Mouse (Mus musculus): ENCODE results near the gene Slc47a1. TPM values are rescaled to one million over a fixed set of nuclear protein-coding genes. Genes with fewer than 3 reads are reported as not detected.

Gene Slc47a1
- polyA plus RNA-seq, 1 experiment, result 3.1 TPM

DNA sequence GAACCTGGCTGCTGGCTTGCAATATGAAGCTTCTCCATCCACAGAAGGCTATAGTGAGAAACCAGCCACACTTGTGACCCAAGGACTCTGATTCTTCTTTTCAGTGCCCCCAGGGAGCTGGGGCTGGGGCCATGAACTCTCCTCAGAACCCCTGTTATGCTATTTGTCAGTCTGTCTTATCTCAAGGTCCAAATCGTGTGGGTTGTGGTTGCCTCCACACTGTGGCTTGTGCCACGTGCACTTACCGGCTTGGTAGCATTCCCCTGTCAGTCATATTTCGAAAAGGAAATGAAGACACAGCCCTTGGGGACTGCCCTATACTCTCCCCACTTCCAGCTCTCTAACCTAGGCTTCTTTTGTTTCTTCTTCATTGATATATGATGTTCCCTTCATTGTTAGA lies 7.6 kb upstream of the Slc47a1 start:
- H3K4me3 ChIP-seq (replicated peaks; ENCODE audit: extremely low read depth, low read depth, low read length), result no peak overlapping the region
- TF ChIP-seq CTCF (IDR thresholded peaks at IDR 0.05; ENCODE audit: insufficient read depth, low read length), result no peak
- TF ChIP-seq POLR2A (IDR thresholded peaks at IDR 0.05; ENCODE audit: borderline replicate concordance, extremely low read depth, low read depth, low read length), result no peak
- no peaks in the 10 kb centered on the region for H3K4me1 ChIP-seq (ENCODE audit: control insufficient read depth, insufficient read depth, low read length)
- WGBS, result 64% methylated on average over 4 of the region's 4 CpGs
- DNase-seq, result no peak

DNA sequence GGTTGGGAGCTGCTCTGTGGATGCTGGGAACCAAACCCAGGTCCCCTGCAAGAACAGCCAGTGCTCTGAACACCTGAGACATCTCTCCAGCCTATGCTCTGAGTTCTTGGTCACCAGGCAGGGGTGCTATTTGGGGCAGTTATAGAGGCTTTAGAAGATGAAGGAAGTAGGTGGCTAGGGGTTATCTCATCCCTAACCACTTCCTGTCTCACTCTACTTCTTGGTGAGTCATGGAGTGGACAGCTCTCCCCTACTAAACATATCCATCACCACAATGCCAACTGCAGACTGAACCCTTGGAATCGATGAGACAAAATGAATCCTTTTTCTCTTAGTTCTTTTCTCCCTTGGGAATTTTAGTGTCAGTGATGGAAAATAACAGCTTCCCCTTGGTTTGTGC lies 3.1 kb upstream of the Slc47a1 start:
- H3K4me1 ChIP-seq (ENCODE audit: control insufficient read depth, insufficient read depth, low read length), result no peaks in the 10 kb centered on the region
- DNase-seq, result no peak
- TF ChIP-seq POLR2A (IDR thresholded peaks at IDR 0.05; ENCODE audit: borderline replicate concordance, extremely low read depth, low read depth, low read length), result no peak
- no peak for TF ChIP-seq CTCF (IDR thresholded peaks at IDR 0.05; ENCODE audit: insufficient read depth, low read length)

DNA sequence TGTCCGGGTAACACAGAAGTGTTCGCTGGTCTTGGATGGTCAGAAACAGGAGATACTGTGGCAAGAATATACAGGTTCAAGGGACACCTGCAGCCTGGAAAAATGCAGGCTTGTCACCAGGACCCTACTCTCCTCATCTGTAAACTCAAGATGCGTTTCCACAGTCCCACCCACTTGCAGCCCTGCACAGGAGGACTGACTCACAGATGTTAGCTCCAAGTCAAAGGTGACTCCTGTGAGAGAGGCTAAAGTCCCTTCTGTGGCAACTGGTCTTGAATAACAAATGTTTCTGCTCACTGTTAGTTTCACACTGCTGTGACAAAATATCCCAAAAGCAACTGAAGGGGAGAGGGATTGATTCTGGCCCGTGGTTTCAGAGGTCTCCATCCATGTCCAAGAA lies 506 bp upstream of the Slc47a1 start:
- no peaks in the 10 kb centered on the region for H3K4me1 ChIP-seq (ENCODE audit: control insufficient read depth, insufficient read depth, low read length)
- WGBS, result 61% methylated on average over 4 of the region's 4 CpGs
- no peak for TF ChIP-seq CTCF (IDR thresholded peaks at IDR 0.05; ENCODE audit: insufficient read depth, low read length)
- no peak for DNase-seq
- no peak overlapping the region for H3K4me3 ChIP-seq (replicated peaks; ENCODE audit: extremely low read depth, low read depth, low read length)

More for the DNA sequence above, 3.1 kb upstream of the Slc47a1 start:
- WGBS, result 92% methylated on average over 1 of the region's 1 CpGs
- H3K4me3 ChIP-seq (replicated peaks; ENCODE audit: extremely low read depth, low read depth, low read length), result no peak overlapping the region

DNA sequence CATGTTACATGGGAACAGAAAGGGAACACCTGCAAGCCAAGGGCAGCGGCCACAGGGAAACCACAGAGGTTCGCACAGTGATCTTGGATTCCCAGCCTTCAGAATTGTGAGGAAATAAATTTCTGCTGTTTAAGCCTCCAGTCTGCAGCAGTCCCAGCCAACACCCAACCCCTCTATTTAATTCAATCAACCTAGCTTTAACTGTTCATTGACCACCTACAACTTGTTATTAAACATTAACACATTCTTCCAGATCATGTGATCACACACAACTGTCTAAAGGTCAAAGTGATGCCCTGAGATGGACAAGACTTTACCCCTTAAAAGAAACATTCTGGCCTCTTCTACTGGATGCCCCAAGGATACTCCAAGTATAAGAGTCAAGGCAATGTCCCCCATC lies 9.5 kb downstream of the Slc47a1 start:
- no peak overlapping the region for H3K4me3 ChIP-seq (replicated peaks; ENCODE audit: extremely low read depth, low read depth, low read length)
- DNase-seq, result no peak
- TF ChIP-seq CTCF (IDR thresholded peaks at IDR 0.05; ENCODE audit: insufficient read depth, low read length) (no peak), POLR2A (IDR thresholded peaks at IDR 0.05; ENCODE audit: borderline replicate concordance, extremely low read depth, low read depth, low read length) (no peak)
- no peaks in the 10 kb centered on the region for H3K4me1 ChIP-seq (ENCODE audit: control insufficient read depth, insufficient read depth, low read length)
- WGBS, result 98% methylated on average over 2 of the region's 2 CpGs

DNA sequence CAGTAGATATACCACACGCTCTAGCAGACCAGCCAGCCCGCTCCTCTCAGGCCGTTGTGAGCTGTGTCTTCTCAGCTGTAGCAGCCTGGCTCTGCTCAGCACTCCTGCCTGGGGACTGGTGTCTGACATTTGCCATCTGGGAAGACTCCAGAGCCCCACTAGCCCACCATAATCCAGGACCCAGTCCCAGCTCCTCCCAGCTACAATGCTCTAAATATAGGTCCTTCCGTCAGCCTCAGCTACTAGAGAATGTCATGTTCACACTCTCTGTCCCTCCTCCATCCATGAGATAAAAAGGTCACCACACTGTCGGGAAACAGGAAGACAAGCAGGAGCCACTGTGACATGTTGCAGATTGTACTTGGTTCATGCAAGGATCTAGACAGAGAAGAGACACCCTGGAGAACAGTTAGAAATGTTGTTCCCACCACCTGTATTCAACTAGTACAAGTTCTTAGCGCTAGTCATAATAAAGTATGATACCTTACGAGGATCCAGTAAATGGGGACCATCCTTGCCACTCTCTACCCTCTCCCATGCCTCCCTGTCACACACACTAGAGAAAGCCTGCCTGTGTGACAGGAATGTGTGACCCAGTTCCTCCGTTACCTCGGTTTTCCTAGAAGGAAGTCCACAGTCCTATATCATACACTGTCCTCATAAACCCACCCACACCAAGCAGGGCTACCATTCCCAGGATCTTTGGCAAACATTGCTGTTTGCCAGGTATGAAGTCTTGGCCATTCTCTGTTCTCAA lies 11.4 kb downstream of the Slc47a1 start:
- Histone ChIP-seq H3K4me1 (ENCODE audit: control insufficient read depth, insufficient read depth, low read length) (no peaks in the 10 kb centered on the region), H3K4me3 (replicated peaks; ENCODE audit: extremely low read depth, low read depth, low read length) (no peak overlapping the region)
- TF ChIP-seq POLR2A (IDR thresholded peaks at IDR 0.05; ENCODE audit: borderline replicate concordance, extremely low read depth, low read depth, low read length) (no peak), CTCF (IDR thresholded peaks at IDR 0.05; ENCODE audit: insufficient read depth, low read length) (no peak)
- WGBS, result 60% methylated on average over 9 of the region's 9 CpGs
- no peak for DNase-seq

DNA sequence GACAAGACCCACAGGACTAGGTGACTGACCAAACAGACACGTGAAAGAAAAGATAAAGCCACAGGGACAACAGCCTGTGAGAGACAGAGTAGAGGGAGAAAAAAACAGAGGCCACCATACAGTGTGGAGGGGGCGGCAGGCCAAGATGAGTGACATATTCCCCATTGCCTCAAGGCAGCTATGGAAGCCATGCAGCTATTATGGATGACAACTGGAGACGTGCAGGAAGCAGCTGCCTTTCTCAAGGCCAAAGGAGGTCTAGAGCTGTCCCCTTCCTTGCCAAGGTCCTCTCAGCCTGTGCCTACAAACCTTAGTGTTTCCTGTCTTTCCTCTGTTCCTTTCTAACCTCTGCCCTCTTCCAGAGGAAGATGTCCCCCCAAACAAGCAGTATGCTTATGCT lies 12.2 kb downstream of the Slc47a1 start:
- no peak for DNase-seq
- no peak overlapping the region for H3K4me3 ChIP-seq (replicated peaks; ENCODE audit: extremely low read depth, low read depth, low read length)
- TF ChIP-seq CTCF (IDR thresholded peaks at IDR 0.05; ENCODE audit: insufficient read depth, low read length) (no peak), POLR2A (IDR thresholded peaks at IDR 0.05; ENCODE audit: borderline replicate concordance, extremely low read depth, low read depth, low read length) (no peak)
- H3K4me1 ChIP-seq (ENCODE audit: control insufficient read depth, insufficient read depth, low read length), result no peaks in the 10 kb centered on the region
- 51% methylated on average over 3 of the region's 3 CpGs for WGBS

DNA sequence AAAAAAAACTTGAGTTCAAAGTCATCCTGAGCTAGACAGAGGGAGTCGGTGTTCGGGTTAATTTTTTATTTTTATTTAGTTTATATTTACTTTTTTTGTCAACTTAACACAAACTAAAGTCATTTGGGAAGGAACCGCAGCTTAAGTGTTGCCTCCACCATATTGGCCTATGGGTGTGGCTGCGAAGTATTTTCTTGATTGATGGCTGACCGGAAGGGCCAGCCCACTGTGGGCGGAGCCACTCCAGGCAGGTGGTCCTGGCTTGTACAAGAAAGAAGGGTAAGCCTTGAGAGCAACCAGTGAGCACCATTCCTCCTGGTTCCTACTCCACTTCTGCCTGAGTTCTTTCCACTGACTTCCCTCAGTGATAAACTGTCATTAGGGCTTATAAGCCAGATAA lies 14.0 kb downstream of the Slc47a1 start:
- 83% methylated on average over 6 of the region's 6 CpGs for WGBS
- Histone ChIP-seq H3K4me1 (ENCODE audit: control insufficient read depth, insufficient read depth, low read length) (no peaks in the 10 kb centered on the region), H3K4me3 (replicated peaks; ENCODE audit: extremely low read depth, low read depth, low read length) (no peak overlapping the region)
- TF ChIP-seq CTCF (IDR thresholded peaks at IDR 0.05; ENCODE audit: insufficient read depth, low read length), result no peak
- no peak for TF ChIP-seq POLR2A (IDR thresholded peaks at IDR 0.05; ENCODE audit: borderline replicate concordance, extremely low read depth, low read depth, low read length)
- no peak for DNase-seq

DNA sequence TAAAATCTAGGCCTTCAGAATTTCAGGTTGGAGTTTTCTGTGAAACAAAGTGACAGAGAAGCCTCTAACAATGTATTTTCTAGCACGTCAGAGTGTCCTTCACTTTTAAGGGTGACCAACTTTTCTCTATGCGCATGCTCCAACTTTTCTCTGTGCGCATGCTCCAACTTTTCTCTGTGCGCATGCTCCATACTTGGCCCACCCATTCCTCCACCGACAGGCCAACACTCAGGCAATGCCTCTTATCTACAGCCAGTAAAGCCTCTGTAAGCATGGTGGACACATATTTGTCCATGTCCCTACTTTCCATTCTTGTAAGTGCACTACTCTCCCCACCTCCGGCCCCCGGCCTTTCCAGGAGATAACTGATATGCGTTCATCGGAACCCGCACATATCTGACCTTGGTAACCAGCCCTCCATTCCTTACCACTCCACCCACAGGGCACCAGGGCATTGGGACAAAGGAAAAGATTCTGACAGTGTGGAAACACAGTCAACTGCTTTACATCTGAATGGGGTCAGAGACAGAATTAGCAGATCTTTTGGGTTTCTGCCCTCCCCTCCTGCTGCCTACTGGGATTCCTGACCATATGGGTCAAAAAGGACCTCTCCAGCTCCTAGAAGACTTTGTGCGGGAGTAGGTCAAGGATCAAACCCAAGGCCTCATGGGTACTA lies 16.5 kb downstream of the Slc47a1 start:
- no peaks in the 10 kb centered on the region for H3K4me1 ChIP-seq (ENCODE audit: control insufficient read depth, insufficient read depth, low read length)
- DNase-seq, result no peak
- WGBS, result 90% methylated on average over 11 of the region's 11 CpGs
- TF ChIP-seq POLR2A (IDR thresholded peaks at IDR 0.05; ENCODE audit: borderline replicate concordance, extremely low read depth, low read depth, low read length), result no peak
- no peak for TF ChIP-seq CTCF (IDR thresholded peaks at IDR 0.05; ENCODE audit: insufficient read depth, low read length)
- H3K4me3 ChIP-seq (replicated peaks; ENCODE audit: extremely low read depth, low read depth, low read length), result no peak overlapping the region

DNA sequence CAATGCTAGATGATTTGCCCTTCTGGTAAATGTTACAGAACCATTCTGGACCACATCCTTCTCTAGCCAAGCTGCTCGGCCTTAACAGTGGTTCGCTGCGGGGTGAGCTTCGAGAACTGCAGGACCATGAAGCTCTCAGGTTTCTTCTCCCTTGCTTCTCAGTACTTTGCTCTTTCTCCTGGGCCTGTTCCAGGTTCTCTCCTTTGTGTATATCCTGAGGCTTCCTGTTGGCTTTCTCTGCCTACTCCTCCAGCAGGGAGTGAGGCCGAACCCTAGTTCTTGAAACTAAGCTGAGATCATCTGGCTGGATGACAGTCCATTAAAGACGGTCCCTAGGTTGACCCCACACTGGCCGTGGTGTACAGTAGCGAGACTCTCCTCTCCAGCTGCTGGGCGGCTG lies 21.5 kb downstream of the Slc47a1 start:
- H3K4me3 ChIP-seq (replicated peaks; ENCODE audit: extremely low read depth, low read depth, low read length), result no peak overlapping the region
- TF ChIP-seq POLR2A (IDR thresholded peaks at IDR 0.05; ENCODE audit: borderline replicate concordance, extremely low read depth, low read depth, low read length), result no peak
- no peak for TF ChIP-seq CTCF (IDR thresholded peaks at IDR 0.05; ENCODE audit: insufficient read depth, low read length)
- no peaks in the 10 kb centered on the region for H3K4me1 ChIP-seq (ENCODE audit: control insufficient read depth, insufficient read depth, low read length)
- DNase-seq, result no peak
- WGBS, result 62% methylated on average over 9 of the region's 9 CpGs

DNA sequence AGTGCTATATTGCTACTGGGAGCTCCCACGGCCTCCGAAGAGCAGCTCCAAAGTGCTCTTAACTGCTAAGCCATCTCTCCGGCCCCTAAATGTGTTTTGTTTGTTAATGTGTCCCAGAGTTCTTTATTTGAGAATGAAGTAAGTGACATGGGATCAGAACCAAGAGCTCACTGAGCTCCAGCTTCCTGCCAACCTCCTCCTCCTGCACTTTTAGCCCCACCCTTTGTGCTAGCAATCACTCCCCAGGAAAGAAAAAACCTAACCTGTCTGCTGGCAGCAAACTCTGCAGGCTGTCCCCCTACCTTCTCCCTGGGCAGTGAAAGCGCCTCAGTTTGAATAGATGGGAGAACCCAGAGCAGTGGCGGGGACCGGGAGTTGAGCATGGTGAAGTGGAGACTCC lies 22.0 kb downstream of the Slc47a1 start:
- no peak for DNase-seq
- no peaks in the 10 kb centered on the region for H3K4me1 ChIP-seq (ENCODE audit: control insufficient read depth, insufficient read depth, low read length)
- TF ChIP-seq POLR2A (IDR thresholded peaks at IDR 0.05; ENCODE audit: borderline replicate concordance, extremely low read depth, low read depth, low read length), result no peak
- TF ChIP-seq CTCF (IDR thresholded peaks at IDR 0.05; ENCODE audit: insufficient read depth, low read length), result no peak
- WGBS, result 62% methylated on average over 6 of the region's 6 CpGs
- no peak overlapping the region for H3K4me3 ChIP-seq (replicated peaks; ENCODE audit: extremely low read depth, low read depth, low read length)
